Mouse (Mus musculus) right cerebral cortex, postnatal 25 days (tissue): ENCODE results near the gene Gm5592.
"Not testable (repeated sequence)": the region's sequence is repeated elsewhere in the genome, so short reads cannot be mapped to it uniquely, and the experiment has no call there.

Source experiments
- DNase-seq: peaks from one replicate; pipeline ENCODE4 v3.0.0; 2022

The Gm5592 gene

GRCm38 (mm10) chr7:41153541-41153940, at the start of gene Gm5592:
Gene Gm5592 (plus strand): TSS chr7:41153841.
- DNase-seq: not testable (repeated sequence)

GRCm38 (mm10) chr7:41155806-41156205, 2.2 kb downstream of the Gm5592 start:
- DNase-seq: not testable (repeated sequence)

- not testable (repeated sequence) for DNase-seq
These were observed 4.2 kb downstream of the Gm5592 start for GRCm38 (mm10) chr7:41157879-41158278.

GRCm38 (mm10) chr7:41158562-41158961, 4.9 kb downstream of the Gm5592 start:
- not testable (repeated sequence) for DNase-seq

GRCm38 (mm10) chr7:41193671-41194070, 40.0 kb downstream of the Gm5592 start:
- no peak for DNase-seq
